ENCODE assay signal across 18 mouse cellular contexts in genomic region chr3:57118016-57118415, GRCm38 (mm10).
DNase-seq lines count a peak whose midpoint lies in the region; ATAC-seq and TF ChIP-seq lines count a peak whose summit lies in the region.
"Had no signal": no experiment of that assay in that cellular context is flagged by ENCODE, and none has a peak within 500 bp of the region (broad histone marks: within the 10 kb centered on the region; RNA-seq: fewer than 3 reads in every experiment).

No protein-coding gene starts in this region.

- no peaks in the 10 kb centered on the region for H3K4me1 ChIP-seq in kidney, postnatal 0 days (replicated peaks; ENCODE audit: insufficient read depth, low read length)
- H3K4me1 ChIP-seq: heart, embryonic 12.5 days; neural tube, embryonic 15.5 days had no signal

- H3K9me3 ChIP-seq in kidney, postnatal 0 days (replicated peaks; ENCODE audit: low read length), result no peaks in the 10 kb centered on the region
- H3K9me3 ChIP-seq: heart, embryonic 12.5 days; neural tube, embryonic 15.5 days had no signal

- no peak overlapping the region for H3K9ac ChIP-seq in kidney, postnatal 0 days (ENCODE audit: low read depth, low read length)
- H3K9ac ChIP-seq: heart, embryonic 12.5 days; neural tube, embryonic 15.5 days had no signal

- H3K27me3 ChIP-seq in kidney, postnatal 0 days (ENCODE audit: insufficient read depth, low read length), result no peaks in the 10 kb centered on the region
- H3K27me3 ChIP-seq: heart, embryonic 12.5 days; neural tube, embryonic 15.5 days had no signal

- no peaks in the 10 kb centered on the region for H3K36me3 ChIP-seq in kidney, postnatal 0 days (ENCODE audit: insufficient read depth, low read length)
- H3K36me3 ChIP-seq: heart, embryonic 12.5 days; neural tube, embryonic 15.5 days had no signal

- H3K4me3 ChIP-seq in kidney, postnatal 0 days (replicated peaks; ENCODE audit: low read depth, low read length), result no peak overlapping the region
- H3K4me3 ChIP-seq: heart, embryonic 12.5 days; neural tube, embryonic 15.5 days had no signal

- no peak overlapping the region for H3K4me2 ChIP-seq in kidney, postnatal 0 days (ENCODE audit: low read length)
- H3K4me2 ChIP-seq: heart, embryonic 12.5 days; neural tube, embryonic 15.5 days had no signal

- peak; percentile 24 for DNase-seq in kidney, postnatal 0 days (ENCODE audit: low spot score)
- DNase-seq in kidney, adult 11 months, result no peak
- peak; percentile 51 for DNase-seq in 3T3-L1 (ENCODE audit: low read depth, low spot score)
- DNase-seq in NIH3T3 (ENCODE audit: low read depth), result peak; percentile 66
- DNase-seq in embryo, embryonic 11.5 days (ENCODE audit: low read depth, low spot score), result peak; percentile 27
- no peak for DNase-seq in urinary bladder, postnatal 10 days (ENCODE audit: low spot score)
- no peak for DNase-seq in heart, postnatal 14 days
- no peak for DNase-seq in adrenal gland, postnatal 14 days
- DNase-seq: B cell, adult 2 months; cerebellum, adult 8-10 months; kidney, adult 18-20 months; liver; right cerebral cortex, postnatal 25 days; thymus, adult 2 months had no signal

- WGBS in kidney, postnatal 0 days, result 88% methylated on average over 1 of the region's 1 CpGs

- no peak overlapping the region for H3K27ac ChIP-seq in kidney, postnatal 0 days
- H3K27ac ChIP-seq: neural tube, embryonic 15.5 days had no signal

- no peak for ATAC-seq in kidney, postnatal 0 days (replicated peaks; ENCODE audit: low FRiP score, low read depth)
- ATAC-seq: hindbrain, embryonic 16.5 days; midbrain, embryonic 16.5 days had no signal

- TF ChIP-seq CTCF in kidney, postnatal 0 days (IDR thresholded peaks at IDR 0.05; ENCODE audit: low read depth), result no peak

- intact Hi-C loops in heart, postnatal 14 days (cut with DNase I), result no loop called here

Comparison
In these comparisons a context has a peak if more than half of its experiments do, and no peak if none do; other contexts are left out.
1. DNase-seq: peak in kidney, postnatal 0 days (single experiment), 3T3-L1 (single experiment), NIH3T3 (single experiment) and embryo, embryonic 11.5 days (single experiment); none in kidney, adult 11 months (single experiment), urinary bladder, postnatal 10 days (single experiment), heart, postnatal 14 days (0 of 2) and adrenal gland, postnatal 14 days (single experiment).